Mouse (Mus musculus): ENCODE measurements around the gene Rasgrf1. TPM values are rescaled to one million over a fixed set of nuclear protein-coding genes. Genes with fewer than 3 reads are reported as not detected.

Rasgrf1 gene
- polyA plus RNA-seq, 1 experiment, result not detected

DNA sequence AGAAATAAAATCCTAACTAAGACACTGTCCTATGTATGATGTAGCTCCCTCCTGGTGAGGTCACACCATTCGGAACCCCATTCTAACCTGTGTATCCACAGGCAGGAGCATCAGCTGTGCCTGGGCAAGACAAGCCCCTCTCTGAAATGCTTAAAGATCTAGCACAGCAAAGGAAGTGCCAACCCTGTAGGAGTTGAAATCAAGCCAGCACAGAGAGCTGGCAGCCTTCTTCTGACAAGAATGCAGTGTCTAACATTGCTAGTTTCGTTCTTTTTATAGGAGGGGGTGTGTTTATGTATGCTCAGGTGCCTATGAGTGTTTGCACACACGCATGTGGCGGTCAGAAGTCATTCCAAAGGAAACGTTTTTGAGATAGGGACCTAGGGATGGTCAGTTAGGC lies 34.2 kb upstream of the Rasgrf1 start:
- Histone ChIP-seq H3K4me3 (replicated peaks) (no peak overlapping the region), H3K36me3 (ENCODE audit: control insufficient read depth) (no peaks in the 10 kb centered on the region), H3K27me3 (ENCODE audit: control insufficient read depth) (peaks cover 29% of the 10 kb centered on the region), H3K9me3 (ENCODE audit: control insufficient read depth, low read length) (peaks cover 5% of the 10 kb centered on the region), H3K4me1 (ENCODE audit: control insufficient read depth) (no peaks in the 10 kb centered on the region)
- no peak for TF ChIP-seq GATA1 (IDR thresholded peaks at IDR 0.05; ENCODE audit: low read length)

DNA sequence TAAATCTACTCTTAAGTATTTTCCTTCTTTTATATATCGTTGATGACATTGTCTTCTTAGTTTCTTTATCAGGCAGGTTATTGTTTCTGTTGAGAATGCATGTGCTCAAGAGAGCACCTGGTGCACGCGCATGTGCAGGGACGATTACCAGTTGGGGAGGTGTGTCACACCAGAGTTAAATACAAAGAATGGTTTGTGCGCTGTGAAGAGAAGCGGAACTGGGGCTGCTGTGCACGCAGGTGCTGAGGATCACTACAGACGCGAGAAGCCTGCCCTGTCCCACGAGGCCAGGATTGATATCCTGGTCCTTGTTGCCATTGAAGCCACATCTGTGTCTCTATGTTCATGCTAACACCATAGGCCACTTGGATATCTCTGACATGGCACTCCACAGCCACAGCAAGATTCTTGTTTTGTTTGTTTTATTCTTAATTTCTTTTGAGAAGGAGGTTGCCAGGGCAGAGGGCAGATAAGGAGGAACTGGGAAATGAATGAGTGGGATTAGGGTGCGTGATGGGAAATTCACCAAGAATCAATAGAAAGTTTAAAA lies 31.2 kb upstream of the Rasgrf1 start:
- Histone ChIP-seq H3K36me3 (ENCODE audit: control insufficient read depth) (no peaks in the 10 kb centered on the region), H3K27me3 (ENCODE audit: control insufficient read depth) (peaks cover 43% of the 10 kb centered on the region), H3K9me3 (ENCODE audit: control insufficient read depth, low read length) (peaks cover 11% of the 10 kb centered on the region), H3K4me3 (replicated peaks) (no peak overlapping the region), H3K4me1 (ENCODE audit: control insufficient read depth) (no peaks in the 10 kb centered on the region)
- TF ChIP-seq TAL1 (IDR thresholded peaks at IDR 0.05; ENCODE audit: low read length) (no peak), GATA1 (IDR thresholded peaks at IDR 0.05; ENCODE audit: low read length) (no peak)

DNA sequence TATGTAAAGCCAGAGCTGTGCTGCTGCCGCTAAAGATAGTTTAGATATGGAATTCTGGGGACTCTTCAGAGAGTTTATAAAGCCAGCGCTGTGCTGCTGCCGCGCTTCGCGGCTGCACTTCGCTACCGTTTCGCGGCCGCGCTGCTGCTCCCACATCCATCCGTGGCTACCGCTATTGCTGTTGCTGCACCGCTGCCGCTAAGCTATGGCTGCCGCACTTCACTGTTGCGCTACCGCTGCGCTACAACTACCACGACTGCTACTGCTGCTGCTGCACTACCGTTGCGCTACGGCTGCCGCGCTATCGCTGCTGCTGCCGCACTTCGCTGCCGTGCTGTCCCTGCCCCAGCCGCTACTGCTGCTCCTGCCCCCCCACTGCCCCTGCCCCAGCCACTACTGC lies 30.1 kb upstream of the Rasgrf1 start:
- H3K36me3 ChIP-seq (ENCODE audit: control insufficient read depth), result no peaks in the 10 kb centered on the region
- no peak for TF ChIP-seq TAL1 (IDR thresholded peaks at IDR 0.05; ENCODE audit: low read length)
- no peak for TF ChIP-seq GATA1 (IDR thresholded peaks at IDR 0.05; ENCODE audit: low read length)
- H3K4me1 ChIP-seq (ENCODE audit: control insufficient read depth), result no peaks in the 10 kb centered on the region
- H3K9me3 ChIP-seq (ENCODE audit: control insufficient read depth, low read length), result peaks cover 11% of the 10 kb centered on the region
- H3K4me3 ChIP-seq (replicated peaks), result no peak overlapping the region
- H3K27me3 ChIP-seq (ENCODE audit: control insufficient read depth), result peaks cover 45% of the 10 kb centered on the region

DNA sequence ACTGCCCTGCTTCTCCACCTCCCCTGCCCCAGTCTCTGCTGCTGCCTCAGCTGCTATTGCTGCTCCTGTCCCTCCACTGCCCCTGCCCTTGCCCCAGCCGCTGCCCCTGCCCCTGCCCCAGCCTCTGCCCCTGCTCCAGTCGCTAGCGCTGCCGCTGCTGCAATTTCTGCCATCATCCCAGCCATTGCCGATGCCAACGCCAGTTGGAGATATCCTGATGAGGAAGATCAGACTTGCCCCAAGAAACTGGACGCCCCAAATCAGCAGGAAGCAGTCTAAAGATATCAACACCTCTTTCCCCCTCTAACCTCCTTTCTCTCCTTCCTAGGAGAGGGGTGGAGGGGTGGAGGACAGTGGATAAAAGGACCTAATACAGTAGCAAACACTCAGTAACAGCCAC lies 28.2 kb upstream of the Rasgrf1 start:
- peaks cover 48% of the 10 kb centered on the region for H3K27me3 ChIP-seq (ENCODE audit: control insufficient read depth)

DNA sequence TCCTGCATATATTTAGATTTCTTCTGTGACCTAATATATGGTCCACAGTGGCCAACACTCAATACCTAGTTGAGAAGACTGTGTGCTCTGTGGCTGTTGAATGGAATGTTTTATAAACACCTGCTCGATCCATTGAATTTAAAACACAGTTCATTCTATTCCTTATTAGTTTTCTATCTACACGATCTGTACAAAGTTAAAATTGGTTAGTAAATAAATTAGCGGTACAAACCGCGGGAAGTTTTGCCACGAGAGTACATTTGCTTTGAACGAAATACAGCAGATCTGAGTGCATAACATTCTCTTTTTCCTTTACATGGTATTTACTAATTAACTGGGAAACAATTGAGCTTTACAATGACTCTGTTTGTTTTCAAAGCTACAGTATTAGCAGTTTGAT lies 27.1 kb upstream of the Rasgrf1 start:
- H3K36me3 ChIP-seq (ENCODE audit: control insufficient read depth), result no peaks in the 10 kb centered on the region
- TF ChIP-seq GATA1 (IDR thresholded peaks at IDR 0.05; ENCODE audit: low read length), result no peak
- TF ChIP-seq TAL1 (IDR thresholded peaks at IDR 0.05; ENCODE audit: low read length), result no peak
- H3K9me3 ChIP-seq (ENCODE audit: control insufficient read depth, low read length), result peaks cover 13% of the 10 kb centered on the region
- peaks cover 42% of the 10 kb centered on the region for H3K27me3 ChIP-seq (ENCODE audit: control insufficient read depth)
- no peaks in the 10 kb centered on the region for H3K4me1 ChIP-seq (ENCODE audit: control insufficient read depth)
- no peak overlapping the region for H3K4me3 ChIP-seq (replicated peaks)

More for the DNA sequence above, 28.2 kb upstream of the Rasgrf1 start:
- TF ChIP-seq GATA1 (IDR thresholded peaks at IDR 0.05; ENCODE audit: low read length) (no peak), TAL1 (IDR thresholded peaks at IDR 0.05; ENCODE audit: low read length) (no peak)
- no peak overlapping the region for H3K4me3 ChIP-seq (replicated peaks)
- peaks cover 13% of the 10 kb centered on the region for H3K9me3 ChIP-seq (ENCODE audit: control insufficient read depth, low read length)
- H3K36me3 ChIP-seq (ENCODE audit: control insufficient read depth), result no peaks in the 10 kb centered on the region
- H3K4me1 ChIP-seq (ENCODE audit: control insufficient read depth), result no peaks in the 10 kb centered on the region

DNA sequence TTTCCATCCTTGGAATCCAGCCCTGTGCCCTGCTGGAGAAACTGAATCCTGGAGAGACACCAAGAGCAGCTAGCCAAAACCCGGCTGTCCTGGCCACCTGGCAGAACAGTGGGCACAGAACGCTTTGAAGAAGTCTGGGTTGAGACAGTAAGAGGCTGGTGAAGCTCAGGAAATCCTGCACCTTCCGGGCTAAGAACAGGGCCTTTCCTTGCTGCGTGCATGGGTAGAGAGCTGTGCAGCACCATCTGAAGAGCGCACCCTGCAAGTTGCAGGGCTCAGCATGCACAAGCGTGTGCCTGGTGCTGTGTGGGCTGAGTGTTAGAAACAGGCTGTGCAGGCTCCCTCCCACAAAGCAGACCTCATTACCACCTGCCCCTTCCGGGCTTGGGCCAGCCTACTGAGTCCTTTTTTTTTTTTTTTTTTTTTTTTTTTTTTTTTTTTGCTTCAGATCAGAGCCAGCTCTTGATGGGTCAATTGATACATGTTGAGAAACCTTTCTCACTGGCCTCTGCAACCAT lies 23.9 kb upstream of the Rasgrf1 start:
- peaks cover 9% of the 10 kb centered on the region for H3K9me3 ChIP-seq (ENCODE audit: control insufficient read depth, low read length)
- H3K27me3 ChIP-seq (ENCODE audit: control insufficient read depth), result peaks cover 21% of the 10 kb centered on the region
- no peaks in the 10 kb centered on the region for H3K4me1 ChIP-seq (ENCODE audit: control insufficient read depth)
- TF ChIP-seq TAL1 (IDR thresholded peaks at IDR 0.05; ENCODE audit: low read length), result no peak; the same call in 2 of the 3 replicates
- no peak for TF ChIP-seq GATA1 (IDR thresholded peaks at IDR 0.05; ENCODE audit: low read length)
- H3K4me3 ChIP-seq (replicated peaks), result no peak overlapping the region
- no peaks in the 10 kb centered on the region for H3K36me3 ChIP-seq (ENCODE audit: control insufficient read depth)

DNA sequence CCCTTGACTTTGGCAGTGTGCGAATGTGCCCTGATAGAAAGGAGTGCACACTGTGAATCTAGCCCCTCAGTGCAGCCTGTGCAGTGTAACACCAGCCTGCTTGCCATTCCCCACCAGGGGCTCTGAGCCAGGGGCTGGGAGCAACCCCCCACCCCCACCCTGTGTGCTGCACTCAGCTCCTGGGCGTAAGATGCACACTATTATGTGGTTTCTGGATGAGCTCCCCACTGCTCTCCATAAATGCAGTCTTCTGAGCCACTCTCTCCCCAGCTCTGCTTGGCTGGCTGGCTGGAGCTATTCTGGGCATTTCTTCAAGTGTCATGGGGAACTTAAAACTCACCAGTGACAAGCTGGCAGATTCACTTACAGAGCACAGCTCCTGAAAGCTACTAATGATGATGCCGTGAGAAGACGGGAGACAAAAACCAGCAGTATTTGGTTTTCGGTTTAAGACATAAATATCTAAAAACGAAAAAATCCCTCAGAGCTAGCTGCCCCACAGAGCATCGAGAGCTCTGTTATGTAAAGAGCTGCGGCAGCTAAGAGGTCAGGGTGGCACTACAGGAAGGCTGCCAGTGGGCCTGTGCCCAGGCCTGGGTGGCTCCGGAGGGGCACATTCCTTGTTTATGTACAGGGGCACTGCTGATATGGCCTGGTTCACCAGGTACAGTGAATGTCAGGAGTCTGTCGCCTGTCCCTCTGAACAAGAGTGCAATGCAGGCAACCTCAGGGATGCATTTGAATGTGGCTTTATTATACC lies 18.0 kb upstream of the Rasgrf1 start:
- no peaks in the 10 kb centered on the region for H3K9me3 ChIP-seq (ENCODE audit: control insufficient read depth, low read length)
- H3K4me1 ChIP-seq (ENCODE audit: control insufficient read depth), result no peaks in the 10 kb centered on the region
- TF ChIP-seq GATA1 (IDR thresholded peaks at IDR 0.05; ENCODE audit: low read length) (no peak), TAL1 (IDR thresholded peaks at IDR 0.05; ENCODE audit: low read length) (no peak)
- H3K27me3 ChIP-seq (ENCODE audit: control insufficient read depth), result no peaks in the 10 kb centered on the region
- H3K36me3 ChIP-seq (ENCODE audit: control insufficient read depth), result no peaks in the 10 kb centered on the region
- no peak overlapping the region for H3K4me3 ChIP-seq (replicated peaks)

DNA sequence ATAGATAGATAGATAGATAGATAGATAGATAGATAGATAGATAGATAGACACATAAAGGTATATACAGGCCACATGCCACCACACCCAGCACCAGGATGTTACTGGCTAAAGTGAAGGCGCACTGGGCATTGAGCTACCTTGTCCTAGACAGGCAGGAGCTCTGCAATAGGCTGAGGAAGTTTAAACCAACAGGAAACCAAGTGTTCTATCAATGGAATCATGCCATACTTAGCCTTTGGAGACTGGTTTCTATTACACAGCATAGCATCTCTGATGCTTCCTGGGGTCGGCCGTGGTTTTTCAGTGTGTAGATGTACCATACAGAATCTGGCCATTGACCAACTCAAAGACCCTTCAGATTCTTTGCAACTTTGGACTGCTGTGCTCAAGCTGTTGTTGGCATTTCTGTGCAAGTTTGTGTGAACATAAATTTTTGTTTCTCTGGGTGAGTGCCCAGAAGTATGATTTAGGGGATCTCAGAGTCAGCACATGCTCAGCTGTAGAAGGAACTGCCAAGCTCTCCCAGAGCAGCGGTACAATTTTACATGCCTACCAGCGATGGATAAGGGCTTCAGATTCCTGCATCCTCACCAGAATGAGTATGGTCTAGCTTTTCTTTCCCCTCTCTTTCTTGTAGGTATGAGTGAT lies 17.0 kb upstream of the Rasgrf1 start:
- H3K9me3 ChIP-seq (ENCODE audit: control insufficient read depth, low read length), result no peaks in the 10 kb centered on the region
- H3K36me3 ChIP-seq (ENCODE audit: control insufficient read depth), result no peaks in the 10 kb centered on the region
- TF ChIP-seq GATA1 (IDR thresholded peaks at IDR 0.05; ENCODE audit: low read length), result no peak
- no peak for TF ChIP-seq TAL1 (IDR thresholded peaks at IDR 0.05; ENCODE audit: low read length)
- no peaks in the 10 kb centered on the region for H3K27me3 ChIP-seq (ENCODE audit: control insufficient read depth)
- H3K4me1 ChIP-seq (ENCODE audit: control insufficient read depth), result no peaks in the 10 kb centered on the region
- H3K4me3 ChIP-seq (replicated peaks), result no peak overlapping the region

DNA sequence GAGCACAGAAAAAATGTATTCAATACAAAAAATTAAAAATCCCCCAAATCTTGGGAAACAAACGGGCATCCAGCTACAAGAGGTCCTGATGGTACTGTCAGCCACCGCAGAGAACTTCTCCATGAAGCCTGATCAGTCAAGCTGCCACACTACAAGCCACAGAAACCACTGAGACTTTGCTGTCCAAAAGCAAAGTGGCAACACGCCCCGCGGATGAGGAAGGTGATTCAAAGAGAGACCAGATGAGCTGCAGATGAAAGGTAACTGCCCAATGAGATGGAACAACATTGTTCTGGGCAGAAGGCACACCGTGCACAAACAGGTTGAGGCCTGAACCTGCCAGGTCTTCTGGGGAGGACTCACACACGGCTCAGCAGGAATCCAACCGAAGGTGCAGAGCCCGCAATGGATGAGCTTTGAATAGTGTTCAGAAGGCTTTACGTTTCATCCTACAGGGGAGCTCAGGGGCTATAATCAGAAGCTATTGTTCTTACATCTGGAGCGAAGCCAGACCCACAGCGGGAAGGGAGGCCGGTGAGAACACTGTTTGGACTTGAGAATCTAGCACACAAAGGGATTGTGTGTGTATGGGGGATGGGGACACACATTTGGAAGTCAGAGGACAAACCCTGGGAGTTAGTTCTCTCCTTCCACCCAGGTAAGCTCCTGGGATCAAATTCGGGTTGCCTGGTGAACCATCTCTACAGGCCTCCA lies 9.4 kb upstream of the Rasgrf1 start:
- TF ChIP-seq TAL1 (IDR thresholded peaks at IDR 0.05; ENCODE audit: low read length) (no peak), GATA1 (IDR thresholded peaks at IDR 0.05; ENCODE audit: low read length) (no peak)
- Histone ChIP-seq H3K27me3 (ENCODE audit: control insufficient read depth) (peaks cover 4% of the 10 kb centered on the region), H3K4me3 (replicated peaks) (no peak overlapping the region), H3K9me3 (ENCODE audit: control insufficient read depth, low read length) (no peaks in the 10 kb centered on the region), H3K36me3 (ENCODE audit: control insufficient read depth) (no peaks in the 10 kb centered on the region), H3K4me1 (ENCODE audit: control insufficient read depth) (no peaks in the 10 kb centered on the region)

All from erythroblast, embryonic 14.5 days (primary cell).